Mouse (Mus musculus) cerebellum, postnatal 4 days (tissue): ENCODE results near the gene Ppp1ca.

Experiments
- DNase-seq, 2 experiments: peaks; one replicate each; pipeline ENCODE4 v3.0.0; 2022; ENCODE audit warnings: low spot score in 2 of 2, mixed read lengths in 1 of 2

Ppp1ca gene

GRCm38 (mm10) chr19:4191528-4192250 is at the start of gene Ppp1ca:
Gene Ppp1ca (plus strand): TSS chr19:4192065.
- DNase-seq, result peak; percentile 94 to 97

GRCm38 (mm10) chr19:4142416-4143173 is 49.3 kb upstream of the Ppp1ca start:
- no peak for DNase-seq

- DNase-seq, result no peak
Measured at GRCm38 (mm10) chr19:4143759-4144268, 48.1 kb upstream of the Ppp1ca start, which contains the start of gene Cabp4. Gene Cabp4 (minus strand): TSS chr19:4144033.

GRCm38 (mm10) chr19:4144550-4145498 is 47.0 kb upstream of the Ppp1ca start:
- no peak for DNase-seq

GRCm38 (mm10) chr19:4145936-4146335 is 45.9 kb upstream of the Ppp1ca start:
- DNase-seq, result no peak

- DNase-seq, result no peak
Measured at GRCm38 (mm10) chr19:4146366-4147021, 45.4 kb upstream of the Ppp1ca start.

- DNase-seq, result no peak
Measured at GRCm38 (mm10) chr19:4147022-4147405, 44.9 kb upstream of the Ppp1ca start.

- no peak for DNase-seq
Measured at GRCm38 (mm10) chr19:4147782-4148490, 43.9 kb upstream of the Ppp1ca start.

GRCm38 (mm10) chr19:4148491-4148806 is 43.4 kb upstream of the Ppp1ca start, which contains the start of gene Coro1b:
Gene Coro1b (plus strand): TSS chr19:4148619.
- DNase-seq, result peak; percentile 97 to 98

GRCm38 (mm10) chr19:4148819-4149218 is 43.0 kb upstream of the Ppp1ca start:
- DNase-seq, result no peak

GRCm38 (mm10) chr19:4149283-4149682 is 42.6 kb upstream of the Ppp1ca start:
- DNase-seq, result no peak

- DNase-seq, result no peak
Measured at GRCm38 (mm10) chr19:4149764-4150461, 42.0 kb upstream of the Ppp1ca start.

GRCm38 (mm10) chr19:4150567-4151487 is 41.0 kb upstream of the Ppp1ca start:
- DNase-seq, result no peak

- DNase-seq, result no peak
Measured at GRCm38 (mm10) chr19:4151488-4151860, 40.4 kb upstream of the Ppp1ca start.

GRCm38 (mm10) chr19:4151898-4152297 is 40.0 kb upstream of the Ppp1ca start:
- DNase-seq, result no peak

- no peak for DNase-seq
Measured at GRCm38 (mm10) chr19:4152445-4153231, 39.2 kb upstream of the Ppp1ca start.

GRCm38 (mm10) chr19:4153232-4153654 is 38.6 kb upstream of the Ppp1ca start, which contains the start of gene Ptprcap:
Gene Ptprcap (plus strand): TSS chr19:4153604.
- no peak for DNase-seq
